18 mouse cellular contexts compared by ENCODE assay signal in genomic region chr7:65980000-65980399, GRCm38 (mm10).
"Had no signal": no experiment of that assay in that cellular context is flagged by ENCODE, and none has a peak within 500 bp of the region (broad histone marks: within the 10 kb centered on the region; RNA-seq: fewer than 3 reads in every experiment).

No protein-coding gene starts in this region.

- ATAC-seq: hindbrain, embryonic 16.5 days; inflammation-experienced regulatory T-cells, adult 6 months; intestine, embryonic 15.5 days; intestine, postnatal 0 days had no signal

- H3K4me2 ChIP-seq: heart, embryonic 12.5 days; hindbrain, embryonic 12.5 days; hindbrain, embryonic 14.5 days; intestine, embryonic 15.5 days; liver, embryonic 11.5 days; liver, embryonic 13.5 days; liver, embryonic 15.5 days had no signal

- H3K9me3 ChIP-seq: heart, embryonic 12.5 days; hindbrain, embryonic 10.5 days; hindbrain, embryonic 12.5 days; intestine, embryonic 15.5 days; liver, embryonic 13.5 days; liver, embryonic 15.5 days had no signal

- H3K36me3 ChIP-seq: heart, embryonic 12.5 days; hindbrain, embryonic 10.5 days; hindbrain, embryonic 12.5 days; intestine, embryonic 15.5 days; liver, embryonic 13.5 days had no signal

- H3K9ac ChIP-seq: heart, embryonic 12.5 days; hindbrain, embryonic 12.5 days; hindbrain, embryonic 14.5 days; intestine, embryonic 15.5 days; liver, embryonic 13.5 days; liver, embryonic 15.5 days had no signal

- H3K27ac ChIP-seq: hindbrain, embryonic 10.5 days; hindbrain, embryonic 12.5 days; hindbrain, embryonic 14.5 days; intestine, embryonic 15.5 days; layer of hippocampus, adult 2 months; left cerebral cortex, adult 2 months; liver, embryonic 13.5 days; liver, embryonic 15.5 days had no signal

- H3K4me3 ChIP-seq: heart, adult 2 months; heart, embryonic 12.5 days; hindbrain, embryonic 10.5 days; hindbrain, embryonic 12.5 days; intestine, embryonic 15.5 days; layer of hippocampus, adult 2 months; left cerebral cortex, adult 2 months; liver, embryonic 13.5 days; liver, embryonic 15.5 days had no signal

- DNase-seq: gastrocnemius, postnatal 10 days; gastrocnemius, postnatal 25 days; kidney, adult 18-20 months; liver; liver, embryonic 13.5 days had no signal

- H3K4me1 ChIP-seq: liver, embryonic 13.5 days; liver, embryonic 15.5 days had no signal

- H3K27me3 ChIP-seq: heart, embryonic 12.5 days; hindbrain, embryonic 12.5 days; intestine, embryonic 15.5 days; liver, embryonic 13.5 days; liver, embryonic 15.5 days had no signal
